Mouse (Mus musculus): ENCODE measurements around the gene 1700056E22Rik.

The 1700056E22Rik gene

DNA sequence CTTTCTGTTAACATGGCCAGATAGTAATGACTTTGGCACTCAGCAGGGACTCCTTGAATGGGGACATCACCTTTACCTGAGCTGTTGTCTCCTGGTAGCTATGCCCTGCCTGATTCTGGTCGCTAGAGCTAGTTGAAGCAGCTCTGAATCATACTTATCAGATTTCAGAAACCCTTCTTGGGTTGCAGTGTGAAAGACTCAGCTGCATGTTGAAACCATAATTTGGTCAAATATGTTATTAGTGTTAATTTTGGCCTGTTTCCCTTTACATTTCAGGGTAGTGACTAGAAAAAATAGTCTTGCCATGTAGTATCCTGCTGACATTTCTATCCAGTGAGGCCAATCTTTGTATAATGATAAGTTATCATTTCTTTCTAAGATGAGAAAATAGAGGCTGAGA is 17.2 kb upstream of the 1700056E22Rik start:
- 89% methylated on average over 1 of the region's 1 CpGs for WGBS

GRCm38 (mm10) chr1:184048675-184049418 is 14.7 kb upstream of the 1700056E22Rik start:
- WGBS = 75% methylated on average over 10 of the region's 10 CpGs

DNA sequence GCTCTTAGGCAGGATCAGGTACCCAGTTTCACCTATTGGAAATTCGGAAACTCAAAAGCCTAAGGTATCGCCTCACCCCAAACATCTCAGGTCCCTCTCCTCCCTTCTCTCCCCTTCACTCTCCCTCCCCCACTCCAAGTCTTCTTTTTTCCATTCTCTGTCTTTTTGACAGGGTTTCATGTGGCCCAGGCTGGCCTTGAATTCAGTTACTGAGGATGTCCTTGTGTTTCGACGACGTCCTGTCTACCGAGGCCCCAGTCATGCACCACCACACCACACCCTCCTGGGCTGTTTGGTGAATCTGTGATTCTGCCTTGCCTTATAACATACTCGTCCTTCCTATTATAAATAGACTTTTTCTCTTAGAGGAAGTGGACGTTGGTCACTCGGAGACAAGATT is 13.7 kb upstream of the 1700056E22Rik start:
- 78% methylated on average over 9 of the region's 9 CpGs for WGBS

- 68% methylated on average over 6 of the region's 6 CpGs for WGBS
Observed at GRCm38 (mm10) chr1:184046070-184046677, 12.1 kb upstream of the 1700056E22Rik start.

GRCm38 (mm10) chr1:184043391-184043790 is 9.3 kb upstream of the 1700056E22Rik start:
- WGBS = 73% methylated on average over 6 of the region's 6 CpGs

DNA sequence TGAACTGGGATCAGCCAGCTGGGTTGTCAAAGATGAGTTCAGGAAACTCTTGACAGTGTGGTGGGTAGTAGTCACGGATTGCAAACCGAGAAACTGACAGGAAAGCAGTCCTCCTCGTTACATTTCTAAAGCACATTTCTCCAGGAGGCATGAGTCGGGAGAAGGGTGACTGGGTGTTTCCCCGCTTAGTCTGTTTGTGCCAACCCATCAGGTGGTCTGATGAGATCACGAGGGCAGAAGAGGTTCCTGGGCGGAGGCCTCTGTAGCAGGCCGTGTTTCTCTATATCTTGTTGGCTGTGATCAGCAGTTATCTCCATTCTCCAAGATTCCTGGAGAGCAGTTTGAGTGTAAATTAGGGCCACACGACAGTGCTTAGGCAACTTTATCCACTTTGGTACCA is 8.6 kb upstream of the 1700056E22Rik start:
- 79% methylated on average over 9 of the region's 9 CpGs for WGBS

DNA sequence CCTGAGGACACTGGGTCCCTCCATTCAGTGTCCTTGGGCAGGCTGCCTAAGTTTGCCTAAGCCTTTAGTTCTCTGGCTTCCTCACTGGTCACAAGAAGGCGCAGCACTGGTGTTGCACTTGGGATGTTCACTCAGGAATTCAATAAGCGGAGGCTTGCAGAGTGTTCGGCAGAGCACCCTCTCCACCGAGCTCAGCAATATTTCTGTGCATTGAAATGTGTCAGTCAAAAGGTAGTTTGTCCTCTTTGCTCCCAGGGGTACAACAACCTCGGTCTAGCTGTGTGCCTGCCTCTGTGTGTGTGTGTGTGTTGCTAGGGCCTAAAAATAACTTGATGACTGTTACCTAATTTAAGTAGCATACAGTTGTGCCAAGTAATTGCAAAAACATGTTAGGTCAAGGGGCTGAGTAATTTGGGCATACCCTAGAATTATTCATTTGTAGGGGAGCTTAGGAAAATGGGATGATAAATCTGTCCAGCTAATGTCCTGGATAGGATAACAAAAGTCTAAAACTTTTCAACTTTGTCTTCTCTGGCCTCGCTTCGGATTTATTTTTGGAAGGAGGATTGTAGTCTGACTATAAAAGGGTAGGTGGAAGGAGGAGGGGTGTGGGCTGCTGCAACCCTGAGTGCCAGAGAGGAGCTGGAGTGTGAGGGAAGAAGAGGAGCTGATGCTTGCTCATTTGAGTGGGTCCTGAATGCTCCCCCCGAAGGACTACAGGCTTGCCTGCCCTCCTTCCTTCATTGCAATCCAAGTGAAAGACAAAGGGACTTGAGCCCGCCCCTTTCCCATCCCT is 7.9 kb upstream of the 1700056E22Rik start:
- 57% methylated on average over 9 of the region's 9 CpGs for WGBS

GRCm38 (mm10) chr1:184040906-184041305 is 6.8 kb upstream of the 1700056E22Rik start:
- WGBS = 75% methylated on average over 1 of the region's 1 CpGs

GRCm38 (mm10) chr1:184040181-184040580 is 6.1 kb upstream of the 1700056E22Rik start:
- 74% methylated on average over 11 of the region's 11 CpGs for WGBS

- WGBS = 83% methylated on average over 10 of the region's 10 CpGs
Observed at GRCm38 (mm10) chr1:184039301-184039700, 5.2 kb upstream of the 1700056E22Rik start.

- WGBS = 84% methylated on average over 4 of the region's 4 CpGs
Observed at GRCm38 (mm10) chr1:184037802-184038201, 3.7 kb upstream of the 1700056E22Rik start.

DNA sequence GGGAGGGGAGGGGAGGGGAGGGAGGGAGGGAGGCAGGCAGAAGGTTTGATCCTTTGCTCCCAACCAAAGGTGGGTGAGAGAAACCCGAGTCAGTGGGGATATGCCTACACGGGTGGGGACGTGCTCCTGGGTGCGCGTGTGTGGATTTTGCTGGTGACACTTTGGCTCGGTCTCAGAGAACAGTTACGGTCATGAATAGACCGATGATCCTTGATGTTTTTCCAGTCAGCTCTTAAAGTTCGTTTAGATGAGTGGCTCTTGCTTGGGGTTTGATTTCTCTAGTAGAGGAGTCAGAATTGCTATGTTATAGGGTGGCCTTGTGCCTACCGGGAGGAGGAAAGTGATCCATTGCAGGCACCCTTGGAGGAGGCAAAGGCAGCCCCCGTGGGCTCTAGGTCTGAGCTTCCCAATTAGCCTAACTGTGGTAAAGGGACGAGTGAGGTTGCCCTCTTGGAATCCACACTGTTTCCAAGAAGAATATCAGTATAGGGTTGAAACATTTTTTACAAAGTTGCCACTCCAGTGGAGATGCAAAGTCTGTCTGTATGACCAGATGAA is 1.3 kb upstream of the 1700056E22Rik start:
- WGBS = 10% methylated on average over 12 of the region's 12 CpGs

DNA sequence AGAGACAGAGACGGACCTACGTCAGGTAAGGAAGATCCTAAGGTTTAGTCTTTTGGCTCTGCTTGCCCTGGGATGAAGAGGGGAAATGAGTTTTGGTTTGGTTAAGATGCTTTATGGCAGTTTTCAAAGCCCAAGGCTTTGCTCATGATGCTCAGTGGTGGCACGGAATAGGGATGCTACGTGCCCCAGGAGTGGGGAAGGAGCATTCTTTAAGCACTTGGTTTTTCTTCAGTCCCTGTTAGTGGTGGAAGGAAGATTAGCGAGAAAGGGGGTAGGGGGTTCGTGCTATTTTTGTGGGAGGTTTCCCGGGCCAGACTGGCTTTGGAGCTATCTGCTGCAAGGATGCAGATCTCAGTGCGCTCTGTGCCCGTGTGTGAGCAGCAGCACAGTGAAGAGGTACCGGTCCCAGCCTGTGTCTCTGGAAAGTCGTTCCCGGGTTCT is 660 bp upstream of the 1700056E22Rik start:
- WGBS = 0% methylated on average over 12 of the region's 12 CpGs

GRCm38 (mm10) chr1:184033390-184034010 is 601 bp downstream of the 1700056E22Rik start:
- WGBS = under 1% methylated on average over 63 of the region's 63 CpGs

GRCm38 (mm10) chr1:184032682-184033389 is 1.3 kb downstream of the 1700056E22Rik start:
- 42% methylated on average over 19 of the region's 19 CpGs for WGBS

DNA sequence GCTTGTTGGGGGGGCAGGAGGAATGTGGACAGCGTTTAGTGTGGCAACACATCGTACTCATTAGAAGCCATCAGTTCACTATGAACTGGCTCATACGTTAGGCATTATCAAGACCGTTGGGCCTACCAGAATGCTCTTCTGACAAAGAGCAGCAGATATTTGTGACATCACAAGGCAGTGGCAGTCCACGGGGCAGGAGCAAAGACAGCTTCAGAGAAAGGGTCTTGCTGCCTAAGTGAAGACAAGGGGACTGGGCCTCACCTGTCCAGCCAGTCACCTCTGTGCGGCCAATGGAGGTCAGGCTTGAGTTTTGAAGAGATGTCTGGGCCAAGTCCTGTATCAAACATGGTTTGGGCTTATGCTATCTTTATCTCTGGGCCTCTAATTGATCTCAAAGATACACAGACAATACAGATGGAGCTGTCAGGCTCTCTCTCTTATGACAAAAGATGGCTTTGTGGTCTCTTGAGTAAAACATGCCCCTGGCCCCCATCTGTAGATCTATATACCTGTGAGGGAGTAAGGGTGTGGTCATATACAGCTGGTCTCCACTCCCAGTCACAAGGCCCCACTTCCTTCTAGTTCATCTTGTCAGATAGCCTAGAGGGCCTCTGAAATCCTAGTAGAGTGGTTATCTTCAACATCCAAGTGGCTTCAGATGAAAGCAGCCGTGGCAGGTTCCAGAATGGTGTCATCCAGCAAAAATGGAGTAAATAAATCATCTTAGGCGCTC is 3.9 kb downstream of the 1700056E22Rik start:
- WGBS = 97% methylated on average over 8 of the region's 8 CpGs

DNA sequence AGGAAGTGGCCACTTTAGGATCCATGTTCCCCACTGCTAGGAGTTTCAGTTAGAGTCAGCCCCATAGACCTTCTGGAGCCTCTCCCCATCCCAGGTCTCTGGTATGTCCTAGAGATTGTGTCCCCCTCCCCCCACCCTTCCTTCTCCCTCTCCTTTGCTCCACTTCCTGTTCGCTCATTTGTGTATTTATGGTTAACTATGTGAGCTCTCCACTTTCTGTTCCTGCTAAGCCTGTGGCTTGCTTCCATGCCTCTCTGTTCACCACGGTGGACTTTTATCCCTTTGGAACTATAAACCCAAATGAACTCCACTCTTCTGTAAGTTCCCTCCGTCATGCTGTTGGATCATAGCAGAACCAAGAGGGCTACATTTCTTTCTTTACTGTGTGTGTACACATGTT is 7.1 kb downstream of the 1700056E22Rik start:
- whole genome bisulfite sequencing = 91% methylated on average over 3 of the region's 3 CpGs

- WGBS = 96% methylated on average over 5 of the region's 5 CpGs
Observed at GRCm38 (mm10) chr1:184025079-184025478, 9.0 kb downstream of the 1700056E22Rik start.

DNA sequence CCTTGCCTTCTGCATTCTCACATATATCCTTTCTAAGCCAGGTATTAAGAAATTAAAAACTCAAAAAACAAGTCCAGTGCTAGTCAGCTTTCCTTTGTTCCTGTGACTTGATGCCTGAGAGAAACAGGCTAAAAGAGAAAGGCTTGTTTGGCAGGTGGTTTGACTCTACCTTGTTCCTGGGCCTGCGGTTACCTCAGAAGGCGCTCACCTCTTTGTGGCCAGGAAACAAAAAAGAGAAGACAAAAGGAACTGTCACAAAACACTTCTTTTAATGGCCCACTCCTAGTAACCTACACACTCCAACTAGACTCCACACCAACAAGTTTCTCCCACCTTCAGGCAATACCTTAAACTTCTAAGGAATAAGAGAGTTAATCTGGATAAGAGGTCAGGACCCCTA is 9.5 kb downstream of the 1700056E22Rik start:
- 97% methylated on average over 2 of the region's 2 CpGs for WGBS

GRCm38 (mm10) chr1:184023971-184024370 is 10.1 kb downstream of the 1700056E22Rik start:
- 83% methylated on average over 2 of the region's 2 CpGs for WGBS
